Mouse (Mus musculus) forebrain, postnatal 0 days (tissue): ENCODE data around the gene Cop1. TPM values are rescaled to one million over a fixed set of nuclear protein-coding genes. Genes with fewer than 3 reads are reported as not detected.

Source experiments
- ATAC-seq: fragments of 200-750 bp; cut with Nextera tagmentation; 2 replicates; pipeline ENCODE4 v1.8.0; 2017; ENCODE audit warnings: mild to moderate bottlenecking, moderate library complexity
- DNase-seq: peaks from one replicate; pipeline ENCODE4 v3.0.0-alpha.2; 2015
- H3K27ac ChIP-seq: fragments of 300-500 bp; sonication (generic); 2 replicates; pipeline ENCODE4 v1.5.1; 2014; ENCODE audit warnings: low read depth, mild to moderate bottlenecking, antibody characterized with exemption, low read length, moderate library complexity, mixed read lengths
- H3K27me3 ChIP-seq: fragments of 300-500 bp; sonication (generic); 2 replicates; pipeline ENCODE4 v1.6.1; 2014; ENCODE audit warnings: mild to moderate bottlenecking, low read length, mixed read lengths; ENCODE audit not compliant: insufficient read depth
- H3K36me3 ChIP-seq: fragments of 300-500 bp; sonication (generic); 2 replicates; pipeline ENCODE4 v1.6.1; 2014; ENCODE audit warnings: mild to moderate bottlenecking, moderate library complexity; ENCODE audit not compliant: insufficient read depth
- H3K4me1 ChIP-seq: fragments of 300-500 bp; sonication (generic); 2 replicates; pipeline ENCODE4 v1.6.1; 2014; ENCODE audit warnings: antibody characterized with exemption; ENCODE audit not compliant: insufficient read depth
- H3K4me2 ChIP-seq: fragments of 300-500 bp; sonication (generic); 2 replicates; pipeline ENCODE4 v1.6.1; 2014; ENCODE audit warnings: low read depth, mild to moderate bottlenecking, moderate library complexity
- H3K4me3 ChIP-seq: fragments of 300-500 bp; sonication (generic); 2 replicates; pipeline ENCODE4 v1.5.1; 2014; ENCODE audit warnings: low read depth, low read length, mixed read lengths
- H3K9ac ChIP-seq: fragments of 300-500 bp; sonication (generic); 2 replicates; pipeline ENCODE4 v1.6.1; 2014; ENCODE audit warnings: mild to moderate bottlenecking
- H3K9me3 ChIP-seq: fragments of 300-500 bp; sonication (generic); 2 replicates; pipeline ENCODE4 v1.6.1; 2016; ENCODE audit warnings: low read length
- CTCF ChIP-seq: sonication (generic); IDR thresholded peaks from 2 replicates; pipeline ENCODE4 v1.5.1; 2016; ENCODE audit warnings: antibody characterized with exemption, control low read depth, low read depth
- WGBS: fragments of 180-500 bp; shearing (Covaris S2); extraction: QIAGEN DNeasy Blood & Tissue Kit; methylation state at CpG from one replicate; pipeline ENCODE4 v1.1.7; 2014; 5-methylcytosine and 5-hydroxymethylcytosine counted together
- microRNA-seq, 2 experiments: library from miRNA; unstranded; fragments of <30 nt; microRNA quantifications; one replicate each; pipeline ENCODE4; 2016
- polyA plus RNA-seq: library from polyadenylated mRNA; unstranded; fragments of >200 nt; fragmentation: Nextera tagmentation; extraction: Ambion mirVana; gene quantifications from 2 replicates; pipeline ENCODE4 v1.2.1, GENCODE M21; 2015
- total RNA-seq: library from RNA; depleted of rRNA; stranded (reverse); fragments of >200 nt; gene quantifications from 2 replicates; pipeline ENCODE4 v1.2.3, GENCODE M21; 2014

The Cop1 gene
- total and polyA plus RNA-seq, 2 experiments from 2014 or later = 61.0 to 147 TPM

GRCm38 (mm10) chr1:159386458-159386857, 154.3 kb downstream of the Cop1 start:
- Histone ChIP-seq H3K4me1 (no peaks in the 10 kb centered on the region), H3K27me3 (no peaks in the 10 kb centered on the region), H3K9me3 (no peaks in the 10 kb centered on the region), H3K4me3 (no peak overlapping the region), H3K36me3 (no peaks in the 10 kb centered on the region), H3K4me2 (no peak overlapping the region), H3K9ac (no peak overlapping the region), H3K27ac (no peak overlapping the region)
- TF ChIP-seq CTCF = no peak
- DNase-seq (no peak), ATAC-seq (peak; percentile 47; the same call in 1 of the 2 replicates)
- WGBS = 45% methylated on average over 5 of the region's 5 CpGs

DNA sequence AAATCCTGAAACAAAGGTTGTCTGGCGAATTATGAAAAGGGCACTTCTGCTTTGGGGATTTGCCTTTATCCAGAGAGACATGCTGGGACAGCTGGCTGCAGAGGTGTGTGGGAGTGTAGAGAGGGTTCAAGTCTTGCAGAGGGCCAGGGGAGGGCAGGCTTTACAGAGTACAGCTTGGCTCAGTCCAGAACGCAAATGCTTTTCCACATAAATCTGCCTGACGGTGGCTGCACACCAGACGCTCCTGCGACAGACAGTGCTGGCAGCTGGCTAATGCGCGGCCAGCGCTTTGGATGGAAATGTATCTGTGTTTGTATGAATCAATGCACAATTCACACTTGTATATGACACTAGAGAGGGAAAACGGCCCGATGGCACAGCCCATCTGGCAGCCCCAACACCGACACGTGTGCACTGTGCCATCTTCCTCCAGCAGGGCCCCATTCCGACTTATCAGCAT, 156.5 kb downstream of the Cop1 start:
- 60% methylated on average over 13 of the region's 13 CpGs for WGBS
- ATAC-seq = peak; percentile 61
- H3K36me3 ChIP-seq = no peaks in the 10 kb centered on the region
- TF ChIP-seq CTCF = no peak
- H3K27ac ChIP-seq = no peak overlapping the region
- H3K4me3 ChIP-seq = no peak overlapping the region
- no peak for DNase-seq
- no peaks in the 10 kb centered on the region for H3K9me3 ChIP-seq
- H3K4me2 ChIP-seq = no peak overlapping the region
- H3K27me3 ChIP-seq = no peaks in the 10 kb centered on the region
- H3K9ac ChIP-seq = no peak overlapping the region
- no peaks in the 10 kb centered on the region for H3K4me1 ChIP-seq

DNA sequence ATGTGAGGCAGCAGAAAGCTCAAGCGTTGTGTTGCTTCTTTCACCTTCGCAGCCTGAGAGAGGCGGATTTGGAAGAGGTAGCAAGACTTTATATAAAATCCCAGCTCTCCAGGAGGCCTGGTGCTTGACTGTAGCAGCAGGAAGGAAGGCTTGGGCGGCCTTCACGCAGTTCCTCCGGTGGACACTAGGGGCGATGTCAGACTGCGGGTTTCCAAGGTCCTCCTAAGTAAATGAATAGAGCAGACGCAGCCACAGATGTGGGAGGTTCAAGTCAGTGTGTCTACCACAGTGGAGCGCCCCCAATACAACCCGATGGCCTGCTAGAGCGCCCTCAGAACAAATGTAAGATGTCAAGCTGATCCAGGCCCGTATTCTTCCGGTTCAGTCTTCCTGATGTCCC, 157.9 kb downstream of the Cop1 start:
- no peak overlapping the region for H3K4me3 ChIP-seq
- ATAC-seq (peak; percentile 53; the same call in 1 of the 2 replicates), DNase-seq (peak; percentile 80)
- no peaks in the 10 kb centered on the region for H3K4me1 ChIP-seq
- 26% methylated on average over 14 of the region's 14 CpGs for WGBS
- no peaks in the 10 kb centered on the region for H3K27me3 ChIP-seq
- H3K9me3 ChIP-seq = no peaks in the 10 kb centered on the region
- TF ChIP-seq CTCF = peak; percentile 83
- H3K4me2 ChIP-seq = no peak overlapping the region
- H3K36me3 ChIP-seq = no peaks in the 10 kb centered on the region
- no peak overlapping the region for H3K9ac ChIP-seq
- no peak overlapping the region for H3K27ac ChIP-seq

DNA sequence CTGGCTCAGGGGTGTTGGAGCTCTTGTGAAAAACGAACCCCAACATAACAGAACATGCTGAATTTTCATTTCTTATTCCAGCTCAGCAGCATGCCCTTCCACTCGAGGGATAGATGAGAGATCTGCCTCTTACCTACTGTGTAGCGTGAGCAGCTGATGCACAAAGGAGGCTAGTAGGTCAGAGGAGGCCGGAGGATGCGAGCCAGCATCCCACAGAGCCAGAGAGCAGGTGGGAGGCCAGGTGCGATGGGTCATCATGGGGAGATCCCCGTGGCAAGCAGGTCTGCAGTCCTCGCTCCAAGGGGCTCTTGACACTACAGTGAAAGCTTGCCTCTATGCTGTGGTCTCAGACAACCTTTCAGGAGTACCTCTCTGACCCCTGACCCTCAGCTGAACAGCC, 160.5 kb downstream of the Cop1 start:
- no peaks in the 10 kb centered on the region for H3K4me1 ChIP-seq
- no peaks in the 10 kb centered on the region for H3K36me3 ChIP-seq
- no peak overlapping the region for H3K9ac ChIP-seq
- no peak for TF ChIP-seq CTCF
- no peak overlapping the region for H3K4me3 ChIP-seq
- ATAC-seq = no peak
- H3K4me2 ChIP-seq = no peak overlapping the region
- H3K27me3 ChIP-seq = no peaks in the 10 kb centered on the region
- WGBS = 59% methylated on average over 8 of the region's 8 CpGs
- no peak for DNase-seq
- H3K9me3 ChIP-seq = no peaks in the 10 kb centered on the region
- no peak overlapping the region for H3K27ac ChIP-seq

- H3K27me3 ChIP-seq = no peaks in the 10 kb centered on the region
- ATAC-seq (0 out of 2 replicates have a peak, but pooled peaks have one; percentile 24), DNase-seq (no peak)
- H3K9me3 ChIP-seq = no peaks in the 10 kb centered on the region
- H3K36me3 ChIP-seq = no peaks in the 10 kb centered on the region
- TF ChIP-seq CTCF = no peak
- H3K4me3 ChIP-seq = no peak overlapping the region
- no peaks in the 10 kb centered on the region for H3K4me1 ChIP-seq
- WGBS = 36% methylated on average over 6 of the region's 6 CpGs
- no peak overlapping the region for H3K9ac ChIP-seq
- H3K27ac ChIP-seq = no peak overlapping the region
- no peak overlapping the region for H3K4me2 ChIP-seq
Observed at GRCm38 (mm10) chr1:159393070-159393699, 161.1 kb downstream of the Cop1 start.

- 80% methylated on average over 1 of the region's 1 CpGs for WGBS
- Histone ChIP-seq H3K9ac (no peak overlapping the region), H3K27ac (no peak overlapping the region), H3K36me3 (no peaks in the 10 kb centered on the region), H3K27me3 (no peaks in the 10 kb centered on the region), H3K4me2 (no peak overlapping the region), H3K4me3 (no peak overlapping the region), H3K4me1 (no peaks in the 10 kb centered on the region), H3K9me3 (no peaks in the 10 kb centered on the region)
- no peak for DNase-seq
- no peak for TF ChIP-seq CTCF
- no peak for ATAC-seq
Observed at GRCm38 (mm10) chr1:159393931-159394330, 161.8 kb downstream of the Cop1 start.

DNA sequence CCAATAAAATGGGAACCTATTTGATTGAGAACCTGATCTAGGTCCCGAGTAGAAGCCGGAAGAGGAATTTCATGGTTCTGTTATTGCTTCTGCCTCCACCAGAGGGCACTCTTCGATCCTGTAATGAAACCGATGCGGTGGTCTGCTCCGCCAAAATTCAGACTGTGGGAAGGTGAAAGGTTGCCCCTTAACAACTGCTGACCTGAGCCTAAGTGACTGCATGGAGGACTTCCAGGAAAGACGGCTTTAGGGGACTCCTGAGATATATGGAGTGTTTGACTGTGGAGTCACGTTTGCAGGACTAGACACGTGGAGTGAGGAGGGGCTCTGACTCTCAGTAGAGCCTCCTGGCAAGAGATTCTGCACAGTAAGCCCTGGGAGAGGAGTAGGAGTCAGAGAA, 164.4 kb downstream of the Cop1 start:
- DNase-seq = peak; percentile 85
- peak; percentile 86 for TF ChIP-seq CTCF
- H3K27me3 ChIP-seq = no peaks in the 10 kb centered on the region
- H3K27ac ChIP-seq = no peak overlapping the region
- no peaks in the 10 kb centered on the region for H3K9me3 ChIP-seq
- H3K9ac ChIP-seq = no peak overlapping the region
- H3K36me3 ChIP-seq = no peaks in the 10 kb centered on the region
- peak overlapping the region; percentile 36 for H3K4me2 ChIP-seq
- no peak overlapping the region for H3K4me3 ChIP-seq
- H3K4me1 ChIP-seq = no peaks in the 10 kb centered on the region
- WGBS = 5% methylated on average over 9 of the region's 9 CpGs
- peak; percentile 70 for ATAC-seq

Small RNA genes lying within 50 kb of the gene (microRNA-seq; reads per million reads assigned to microRNA genes)
- gene Mir1843b = 89.3 to 109 reads per million in 2 experiments
